Mouse (Mus musculus) heart, embryonic 13.5 days (tissue): Measurements from ENCODE around the gene Ube2c. TPM values are rescaled to one million over a fixed set of nuclear protein-coding genes. Genes with fewer than 3 reads are reported as not detected.

Source experiments
- ATAC-seq: fragments of 200-750 bp; cut with Nextera tagmentation; 2 replicates; pipeline ENCODE4 v1.8.0; 2017; ENCODE audit warnings: moderate TSS enrichment; ENCODE audit not compliant: insufficient number of reproducible peaks, low FRiP score, low TSS enrichment; ENCODE audit errors: extremely low read depth
- H3K27ac ChIP-seq: fragments of 300-500 bp; sonication (generic); replicated peaks from 2 replicates; pipeline ENCODE4 v1.5.1; 2015; ENCODE audit warnings: moderate library complexity, mild to moderate bottlenecking, inconsistent platforms
- H3K27me3 ChIP-seq: fragments of 300-500 bp; sonication (generic); replicated peaks from 2 replicates; pipeline ENCODE4 v1.6.1; 2015; ENCODE audit warnings: mild to moderate bottlenecking, inconsistent platforms
- H3K36me3 ChIP-seq: fragments of 300-500 bp; sonication (generic); 2 replicates; pipeline ENCODE4 v1.6.1; 2015; ENCODE audit warnings: mild to moderate bottlenecking, inconsistent platforms
- H3K4me1 ChIP-seq: fragments of 300-500 bp; sonication (generic); 2 replicates; pipeline ENCODE4 v1.6.1; 2015; ENCODE audit warnings: inconsistent platforms
- H3K4me2 ChIP-seq: fragments of 300-500 bp; sonication (generic); 2 replicates; pipeline ENCODE4 v1.6.1; 2015; ENCODE audit warnings: inconsistent platforms, mild to moderate bottlenecking, moderate library complexity
- H3K4me3 ChIP-seq: fragments of 300-500 bp; sonication (generic); 2 replicates; pipeline ENCODE4 v1.5.1; 2015; ENCODE audit warnings: moderate library complexity, mild to moderate bottlenecking, inconsistent platforms
- H3K9ac ChIP-seq: fragments of 300-500 bp; sonication (generic); 2 replicates; pipeline ENCODE4 v1.6.1; 2015; ENCODE audit warnings: inconsistent platforms, mild to moderate bottlenecking, moderate library complexity
- H3K9me3 ChIP-seq: fragments of 300-500 bp; sonication (generic); 2 replicates; pipeline ENCODE4 v1.6.1; 2016; ENCODE audit warnings: inconsistent platforms
- WGBS: fragments of 180-500 bp; shearing (Covaris S2); methylation state at CpG from one replicate; pipeline ENCODE4 v1.1.7; 2015; ENCODE audit warnings: mixed read lengths; 5-methylcytosine and 5-hydroxymethylcytosine counted together
- polyA plus RNA-seq: library from polyadenylated mRNA; unstranded; fragments of >200 nt; fragmentation: Nextera tagmentation; extraction: Ambion mirVana; gene quantifications from 2 replicates; pipeline ENCODE4 v1.2.1, GENCODE M21; 2015

Gene Ube2c
- polyA plus RNA-seq, 1 experiment from 2014 or later = 434 TPM

GRCm38 (mm10) chr2:164765841-164766240, 3.9 kb upstream of the Ube2c start:
- Histone ChIP-seq H3K27ac (peak overlapping the region; percentile 33; the same call in 1 of the 2 replicates), H3K9ac (no peak overlapping the region), H3K4me3 (no peak overlapping the region), H3K36me3 (peaks cover 72% of the 10 kb centered on the region), H3K4me2 (no peak overlapping the region), H3K27me3 (no peaks in the 10 kb centered on the region), H3K9me3 (no peaks in the 10 kb centered on the region), H3K4me1 (peaks cover 26% of the 10 kb centered on the region)
- no peak for ATAC-seq
- 68% methylated on average over 3 of the region's 3 CpGs for WGBS

- 89% methylated on average over 15 of the region's 15 CpGs for WGBS
- no peak for ATAC-seq
- Histone ChIP-seq H3K4me1 (peaks cover 32% of the 10 kb centered on the region), H3K4me2 (0 out of 2 replicates have a peak overlapping the region, but pooled peaks have one; percentile 9), H3K4me3 (no peak overlapping the region), H3K9me3 (no peaks in the 10 kb centered on the region), H3K36me3 (peaks cover 71% of the 10 kb centered on the region), H3K27ac (peak overlapping the region; percentile 78), H3K9ac (0 out of 2 replicates have a peak overlapping the region, but pooled peaks have one; percentile 13), H3K27me3 (no peaks in the 10 kb centered on the region)
These were observed 1.7 kb upstream of the Ube2c start for GRCm38 (mm10) chr2:164767812-164768540.

GRCm38 (mm10) chr2:164770279-164770678, 581 bp downstream of the Ube2c start:
- H3K4me1 ChIP-seq = peaks cover 36% of the 10 kb centered on the region
- peak overlapping the region; percentile 95 for H3K9ac ChIP-seq
- no peak for ATAC-seq
- H3K4me2 ChIP-seq = peak overlapping the region; percentile 95
- H3K9me3 ChIP-seq = no peaks in the 10 kb centered on the region
- WGBS = 2% methylated on average over 15 of the region's 15 CpGs
- H3K27me3 ChIP-seq = no peaks in the 10 kb centered on the region
- peaks cover 59% of the 10 kb centered on the region for H3K36me3 ChIP-seq
- peak overlapping the region; percentile 98 for H3K4me3 ChIP-seq
- peak overlapping the region; percentile 79 for H3K27ac ChIP-seq

- 68% methylated on average over 8 of the region's 8 CpGs for WGBS
- Histone ChIP-seq H3K4me1 (peaks cover 36% of the 10 kb centered on the region), H3K36me3 (peaks cover 51% of the 10 kb centered on the region)
These were observed 1.4 kb downstream of the Ube2c start for GRCm38 (mm10) chr2:164771123-164771522.

GRCm38 (mm10) chr2:164773229-164773988, 3.7 kb downstream of the Ube2c start:
- Histone ChIP-seq H3K27ac (peak overlapping the region; percentile 36), H3K4me1 (peaks cover 32% of the 10 kb centered on the region), H3K4me2 (peak overlapping the region; percentile 18; the same call in 1 of the 2 replicates), H3K4me3 (no peak overlapping the region), H3K9ac (no peak overlapping the region), H3K36me3 (peaks cover 28% of the 10 kb centered on the region), H3K9me3 (no peaks in the 10 kb centered on the region), H3K27me3 (peaks cover 18% of the 10 kb centered on the region)
- no peak for ATAC-seq
- WGBS = 74% methylated on average over 14 of the region's 14 CpGs

More at GRCm38 (mm10) chr2:164771123-164771522, 1.4 kb downstream of the Ube2c start:
- no peak overlapping the region; the same call in 1 of the 2 replicates for H3K27ac ChIP-seq
- no peaks in the 10 kb centered on the region for H3K27me3 ChIP-seq
- H3K4me3 ChIP-seq = peak overlapping the region; percentile 98
- no peaks in the 10 kb centered on the region for H3K9me3 ChIP-seq
- H3K9ac ChIP-seq = peak overlapping the region; percentile 95
- no peak for ATAC-seq
- H3K4me2 ChIP-seq = peak overlapping the region; percentile 95

GRCm38 (mm10) chr2:164773989-164774364, 4.3 kb downstream of the Ube2c start:
- Histone ChIP-seq H3K9ac (no peak overlapping the region), H3K27me3 (peaks cover 18% of the 10 kb centered on the region), H3K27ac (peak overlapping the region; percentile 36; the same call in 1 of the 2 replicates), H3K9me3 (no peaks in the 10 kb centered on the region), H3K4me3 (no peak overlapping the region), H3K4me1 (peaks cover 30% of the 10 kb centered on the region), H3K36me3 (peaks cover 26% of the 10 kb centered on the region), H3K4me2 (no peak overlapping the region)
- no peak for ATAC-seq
- WGBS = 62% methylated on average over 5 of the region's 5 CpGs

- H3K9ac ChIP-seq = no peak overlapping the region
- ATAC-seq = no peak
- no peaks in the 10 kb centered on the region for H3K9me3 ChIP-seq
- H3K4me1 ChIP-seq = peaks cover 17% of the 10 kb centered on the region
- H3K27ac ChIP-seq = no peak overlapping the region
- H3K4me2 ChIP-seq = no peak overlapping the region
- peaks cover 22% of the 10 kb centered on the region for H3K27me3 ChIP-seq
- peaks cover 24% of the 10 kb centered on the region for H3K36me3 ChIP-seq
- no peak overlapping the region for H3K4me3 ChIP-seq
- 78% methylated on average over 6 of the region's 6 CpGs for WGBS
These were observed 6.4 kb downstream of the Ube2c start for GRCm38 (mm10) chr2:164776130-164776529.

- no peak overlapping the region for H3K9ac ChIP-seq
- H3K36me3 ChIP-seq = peaks cover 18% of the 10 kb centered on the region
- H3K9me3 ChIP-seq = no peaks in the 10 kb centered on the region
- no peak overlapping the region for H3K4me2 ChIP-seq
- no peak for ATAC-seq
- WGBS = 58% methylated on average over 17 of the region's 17 CpGs
- H3K4me1 ChIP-seq = peaks cover 10% of the 10 kb centered on the region
- H3K4me3 ChIP-seq = no peak overlapping the region
- no peak overlapping the region for H3K27ac ChIP-seq
- peaks cover 22% of the 10 kb centered on the region for H3K27me3 ChIP-seq
These were observed 7.1 kb downstream of the Ube2c start for GRCm38 (mm10) chr2:164776801-164777200.

GRCm38 (mm10) chr2:164777246-164778014, 7.7 kb downstream of the Ube2c start:
- Histone ChIP-seq H3K4me3 (no peak overlapping the region), H3K4me2 (no peak overlapping the region), H3K36me3 (peaks cover 11% of the 10 kb centered on the region), H3K4me1 (peaks cover 4% of the 10 kb centered on the region; the same call in 1 of the 2 replicates), H3K9ac (no peak overlapping the region), H3K9me3 (no peaks in the 10 kb centered on the region), H3K27ac (no peak overlapping the region), H3K27me3 (peaks cover 22% of the 10 kb centered on the region)
- ATAC-seq = no peak
- WGBS = 72% methylated on average over 30 of the region's 30 CpGs

GRCm38 (mm10) chr2:164778015-164778287, 8.3 kb downstream of the Ube2c start:
- Histone ChIP-seq H3K27me3 (peaks cover 22% of the 10 kb centered on the region), H3K9ac (no peak overlapping the region), H3K4me2 (no peak overlapping the region), H3K9me3 (no peaks in the 10 kb centered on the region), H3K4me3 (no peak overlapping the region), H3K27ac (no peak overlapping the region), H3K36me3 (peaks cover 6% of the 10 kb centered on the region), H3K4me1 (0 out of 2 replicates have a peak, but pooled peaks cover 4% of the 10 kb centered on the region)
- 86% methylated on average over 11 of the region's 11 CpGs for WGBS
- no peak for ATAC-seq

GRCm38 (mm10) chr2:164778809-164779208, 9.1 kb downstream of the Ube2c start:
- WGBS = 66% methylated on average over 7 of the region's 7 CpGs
- H3K9me3 ChIP-seq = no peaks in the 10 kb centered on the region
- ATAC-seq = no peak
- H3K9ac ChIP-seq = no peak overlapping the region
- no peak overlapping the region for H3K4me3 ChIP-seq
- H3K27me3 ChIP-seq = peaks cover 22% of the 10 kb centered on the region
- no peaks in the 10 kb centered on the region for H3K4me1 ChIP-seq
- no peak overlapping the region for H3K4me2 ChIP-seq
- H3K27ac ChIP-seq = no peak overlapping the region
- H3K36me3 ChIP-seq = no peaks in the 10 kb centered on the region
